Mouse (Mus musculus) kidney, postnatal 10 days (tissue): ENCODE data around the gene Hdac9.

Experiments
- DNase-seq: peaks from one replicate; pipeline ENCODE4 v3.0.0; 2021; ENCODE audit warnings: mixed read lengths

Gene Hdac9

GRCm38 (mm10) chr12:34201471-34201870 is 715.4 kb downstream of the Hdac9 start:
- DNase-seq: peak; percentile 27

DNA sequence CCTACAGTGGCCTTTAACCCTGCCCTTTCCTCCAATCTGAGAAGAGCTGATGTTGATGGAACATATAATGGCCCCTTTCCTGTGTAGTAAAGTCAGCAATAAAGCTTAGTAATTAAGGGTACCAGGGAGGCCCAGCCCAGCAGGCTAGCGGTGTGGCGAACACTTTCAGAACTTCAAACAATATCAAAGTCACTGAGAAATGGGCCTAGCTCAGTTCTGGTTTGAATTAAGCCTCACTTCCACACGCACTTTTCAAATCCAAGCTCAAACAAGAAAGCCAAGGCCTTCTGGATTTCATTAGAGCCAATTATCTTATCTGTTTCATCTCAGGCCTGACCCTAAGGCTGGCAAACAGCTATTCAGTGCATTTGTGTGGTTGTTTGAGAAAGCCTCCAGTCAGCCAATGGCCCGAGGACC is 716.9 kb downstream of the Hdac9 start:
- DNase-seq: no peak

GRCm38 (mm10) chr12:34195155-34195828 is 721.6 kb downstream of the Hdac9 start:
- DNase-seq: no peak

GRCm38 (mm10) chr12:34194116-34194515 is 722.8 kb downstream of the Hdac9 start:
- DNase-seq: no peak

GRCm38 (mm10) chr12:34191246-34191645 is 725.6 kb downstream of the Hdac9 start:
- no peak for DNase-seq

DNA sequence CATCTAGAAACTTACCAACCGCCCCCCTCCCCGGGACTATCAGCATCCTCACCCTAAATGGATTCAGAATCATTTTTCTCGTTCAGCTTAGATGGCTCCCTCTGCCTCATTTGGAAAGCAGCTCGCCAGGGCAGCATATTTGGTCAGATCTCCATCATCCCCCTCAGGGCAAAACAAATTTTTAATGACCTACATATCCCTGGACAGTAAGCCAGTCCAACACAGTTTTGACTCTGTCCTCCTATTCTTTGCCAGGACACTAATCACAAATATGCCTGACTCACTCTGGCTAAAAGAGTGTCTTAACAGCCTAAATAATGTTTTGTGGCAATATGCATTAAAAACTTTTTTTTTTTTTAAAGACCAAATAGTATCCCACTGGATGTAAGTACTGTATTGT is 738.0 kb downstream of the Hdac9 start:
- DNase-seq: no peak

- no peak for DNase-seq
Measured at GRCm38 (mm10) chr12:34176790-34177189, 740.1 kb downstream of the Hdac9 start.

GRCm38 (mm10) chr12:34173036-34173435 is 743.9 kb downstream of the Hdac9 start:
- no peak for DNase-seq

- no peak for DNase-seq
Measured at GRCm38 (mm10) chr12:34170601-34171000, 746.3 kb downstream of the Hdac9 start.

- DNase-seq: no peak
Measured at GRCm38 (mm10) chr12:34165674-34166073, 751.2 kb downstream of the Hdac9 start.

GRCm38 (mm10) chr12:34156301-34156700 is 760.6 kb downstream of the Hdac9 start:
- DNase-seq: no peak

DNA sequence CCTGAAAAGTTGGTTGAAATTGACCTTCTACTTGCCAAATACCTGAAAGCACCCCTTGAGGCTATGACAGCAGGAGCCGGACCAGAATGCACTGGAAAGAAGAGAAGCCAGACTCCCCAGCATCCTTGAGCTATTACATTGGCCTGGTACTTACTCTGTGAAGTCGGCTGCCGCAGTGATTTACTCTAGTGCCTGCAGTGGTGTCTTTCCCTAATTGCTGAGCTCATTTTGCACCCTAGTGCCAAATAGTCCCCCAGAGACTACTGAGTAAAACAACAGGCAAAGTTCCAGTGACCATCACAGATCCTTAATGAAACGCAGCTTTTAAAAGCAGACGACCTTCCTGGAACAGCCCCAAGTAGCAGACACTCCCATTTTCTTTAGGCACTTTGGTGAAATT is 761.2 kb downstream of the Hdac9 start:
- DNase-seq: peak; percentile 12

- no peak for DNase-seq
Measured at GRCm38 (mm10) chr12:34154757-34155156, 762.1 kb downstream of the Hdac9 start.

GRCm38 (mm10) chr12:34151336-34151735 is 765.6 kb downstream of the Hdac9 start:
- no peak for DNase-seq

DNA sequence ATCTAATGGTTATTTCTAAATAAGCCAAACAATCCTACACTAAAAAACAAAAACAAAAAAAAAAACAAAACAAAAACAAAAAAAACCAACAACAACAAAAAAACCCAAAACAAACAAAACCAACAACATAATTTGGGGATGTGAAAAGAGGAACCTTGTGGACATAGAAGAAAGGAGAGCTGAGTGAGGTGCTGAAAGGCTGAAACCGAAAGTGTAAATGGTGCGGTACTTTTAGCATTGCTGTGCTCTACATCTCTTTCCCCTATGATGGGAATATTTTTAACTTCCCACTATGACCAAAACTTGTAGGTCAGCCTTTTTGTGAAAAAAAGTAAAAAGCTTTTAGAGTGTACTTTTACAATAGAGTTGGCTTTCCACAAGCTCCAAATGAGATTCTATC is 774.2 kb downstream of the Hdac9 start:
- no peak for DNase-seq

DNA sequence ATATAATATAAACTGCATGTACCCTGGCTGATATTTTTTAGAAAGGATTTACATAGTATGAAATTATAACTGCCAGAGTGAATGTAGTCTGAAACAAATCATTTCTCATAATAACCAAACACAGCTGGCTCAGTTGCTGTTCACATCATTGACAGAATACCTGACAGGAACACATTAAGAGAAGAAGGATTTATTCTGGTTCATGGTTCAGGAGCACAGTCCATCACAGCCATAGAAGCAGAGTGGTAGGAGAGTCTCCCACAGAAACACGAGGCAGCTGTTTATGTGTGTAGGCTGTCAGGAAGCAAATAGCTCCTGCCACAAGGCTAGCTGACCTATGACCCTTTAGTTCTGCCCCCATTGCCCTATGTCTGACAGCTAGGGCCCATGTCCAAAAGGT is 803.6 kb downstream of the Hdac9 start:
- no peak for DNase-seq

GRCm38 (mm10) chr12:34092953-34093352 is 823.9 kb downstream of the Hdac9 start:
- DNase-seq: no peak

DNA sequence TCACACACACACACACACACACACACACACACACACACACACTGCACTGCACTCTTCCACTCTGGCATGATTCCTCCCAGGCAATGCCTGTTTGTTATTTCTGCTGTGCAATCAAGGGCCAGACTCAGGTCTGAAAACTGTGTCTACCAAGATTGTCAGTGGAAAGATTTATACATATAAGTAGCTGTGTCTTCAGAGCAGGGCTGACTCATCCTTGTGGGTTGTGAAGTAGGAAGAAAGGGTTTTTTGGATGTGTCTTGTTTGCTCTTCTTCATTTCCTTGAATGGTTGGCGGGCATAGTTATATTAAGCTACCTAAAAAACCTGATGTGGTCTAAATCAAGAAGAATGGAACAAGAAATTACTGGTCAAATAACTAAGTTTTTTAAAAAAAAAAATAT is 825.0 kb downstream of the Hdac9 start:
- no peak for DNase-seq

DNA sequence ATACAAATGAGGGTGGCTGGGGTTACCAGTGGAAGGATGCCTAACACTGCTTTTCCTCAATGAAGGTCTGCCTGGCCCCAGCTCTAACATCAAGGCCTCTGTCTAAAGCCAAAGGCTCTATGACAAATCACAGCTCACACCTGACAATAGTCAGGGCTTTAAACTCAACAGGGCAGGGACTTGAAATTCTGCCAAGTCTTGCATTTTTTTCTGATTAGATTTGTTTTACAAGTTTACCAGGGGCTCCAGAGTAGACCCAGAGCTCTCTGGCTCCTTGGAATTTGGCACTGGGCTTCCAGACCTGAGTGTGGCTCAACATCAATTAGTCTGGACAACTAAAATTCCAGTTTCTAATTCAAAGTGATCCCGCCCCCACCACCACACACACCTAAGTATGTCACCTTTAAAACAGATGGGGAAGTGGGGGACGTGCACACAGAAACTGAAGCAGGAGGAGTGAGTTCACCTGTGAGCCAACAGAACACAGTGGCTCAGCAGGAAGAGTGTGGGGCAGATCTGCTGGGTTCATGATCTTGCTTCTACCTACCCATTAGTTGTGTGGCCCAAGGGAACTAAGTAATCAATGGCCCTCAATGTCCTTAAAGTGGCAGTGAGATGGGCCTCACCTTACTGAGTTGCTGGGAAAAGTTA is 829.5 kb downstream of the Hdac9 start:
- no peak for DNase-seq

GRCm38 (mm10) chr12:34076981-34077380 is 839.9 kb downstream of the Hdac9 start:
- DNase-seq: no peak

DNA sequence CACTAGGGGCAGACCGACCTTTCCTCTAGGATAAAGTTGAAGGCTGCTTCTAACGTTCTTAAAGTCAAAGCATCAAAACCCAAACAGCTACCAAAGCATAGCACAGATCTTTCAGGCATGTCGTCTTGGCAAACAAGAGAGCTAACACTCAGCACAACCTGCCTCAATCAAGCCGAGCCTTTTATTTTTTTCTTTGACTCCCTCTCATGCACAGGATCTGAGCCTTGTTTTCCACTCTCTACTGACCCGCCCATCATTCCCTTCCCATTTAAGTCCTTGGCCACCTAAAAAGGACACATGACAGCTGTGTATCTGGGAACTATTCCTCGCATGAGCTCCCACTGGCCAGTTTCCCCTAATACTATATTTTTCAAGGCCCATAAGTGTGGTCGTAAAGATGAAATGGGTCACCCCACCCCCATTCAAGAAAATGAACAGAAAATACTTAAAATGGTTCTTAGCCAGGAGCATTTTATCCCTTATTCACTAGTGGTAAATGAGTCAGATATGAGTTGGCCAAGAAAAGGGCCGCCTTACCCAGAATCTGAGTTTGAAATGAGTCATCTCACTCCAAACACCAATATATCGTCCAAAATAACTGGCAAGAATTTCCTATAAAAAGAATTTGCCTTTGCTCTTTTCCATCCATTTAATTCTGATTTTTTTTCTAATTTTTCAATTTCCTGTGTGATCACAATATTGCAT is 840.9 kb downstream of the Hdac9 start:
- no peak for DNase-seq

GRCm38 (mm10) chr12:34052508-34052907 is 864.4 kb downstream of the Hdac9 start:
- DNase-seq: no peak

DNA sequence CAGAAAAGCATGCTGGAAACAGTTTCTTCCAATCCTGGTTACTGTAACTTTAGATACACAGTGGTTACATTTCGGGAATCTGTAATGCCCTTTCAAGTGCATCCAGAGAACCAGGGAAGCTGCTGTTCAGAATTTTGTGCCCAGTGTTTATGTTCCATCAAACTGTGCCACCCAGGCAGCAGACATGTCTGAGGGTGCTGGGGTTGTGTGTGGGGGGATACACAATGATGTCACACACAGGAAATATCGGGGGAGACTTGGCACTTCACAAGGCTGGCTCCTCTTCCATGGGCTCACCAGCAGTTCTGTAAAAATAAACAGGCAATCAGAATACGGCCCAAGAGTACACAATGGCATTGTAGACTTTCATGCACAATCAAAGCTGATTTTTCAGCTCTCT is 864.9 kb downstream of the Hdac9 start:
- DNase-seq: no peak

DNA sequence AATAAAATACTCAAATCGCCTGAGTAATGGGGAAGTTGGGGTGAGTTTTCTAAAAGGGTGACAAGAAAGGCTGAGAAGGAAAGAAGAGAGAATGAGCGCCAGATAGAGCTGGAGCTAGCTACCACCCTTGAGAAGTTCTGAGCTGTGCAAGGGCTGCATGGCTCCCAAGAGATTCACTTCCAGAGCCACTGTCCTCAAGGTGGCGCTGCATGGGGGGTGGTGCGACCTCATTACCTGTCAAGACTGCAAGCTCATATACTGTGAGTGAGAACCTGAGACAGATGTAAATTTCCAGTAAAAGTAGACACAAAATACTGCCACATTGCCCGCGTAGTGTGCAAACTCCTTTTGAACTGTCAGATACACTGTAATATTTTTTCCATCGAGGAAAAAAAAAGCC is 865.8 kb downstream of the Hdac9 start:
- peak; percentile 18 for DNase-seq
